Mouse (Mus musculus) urinary bladder, postnatal 10 days (tissue): ENCODE results near the gene Asb5.
"Not testable (repeated sequence)": the region's sequence is repeated elsewhere in the genome, so short reads cannot be mapped to it uniquely, and the experiment has no call there.

Experiments
- DNase-seq: peaks from one replicate; pipeline ENCODE4 v3.0.0; 2022; ENCODE audit warnings: low spot score

Asb5 gene

GRCm38 (mm10) chr8:54537285-54537684, 7.9 kb downstream of the Asb5 start:
- DNase-seq = no peak

GRCm38 (mm10) chr8:54541331-54541730, 12.0 kb downstream of the Asb5 start:
- DNase-seq = no peak

GRCm38 (mm10) chr8:54548383-54548782, 19.0 kb downstream of the Asb5 start:
- DNase-seq = no peak

GRCm38 (mm10) chr8:54550026-54550574, 20.7 kb downstream of the Asb5 start:
- DNase-seq = no peak

GRCm38 (mm10) chr8:54554921-54555320, 25.5 kb downstream of the Asb5 start:
- DNase-seq = no peak

- no peak for DNase-seq
Measured at GRCm38 (mm10) chr8:54562137-54562536, 32.8 kb downstream of the Asb5 start.

- no peak for DNase-seq
Measured at GRCm38 (mm10) chr8:54565181-54565580, 35.8 kb downstream of the Asb5 start.

- no peak for DNase-seq
Measured at GRCm38 (mm10) chr8:54565603-54566260, 36.4 kb downstream of the Asb5 start.

GRCm38 (mm10) chr8:54567168-54567567, 37.8 kb downstream of the Asb5 start:
- DNase-seq = no peak

GRCm38 (mm10) chr8:54570618-54571609, 41.5 kb downstream of the Asb5 start:
- DNase-seq = no peak

- DNase-seq = no peak
Measured at GRCm38 (mm10) chr8:54581436-54581835, 52.1 kb downstream of the Asb5 start.

GRCm38 (mm10) chr8:54582886-54583285, 53.5 kb downstream of the Asb5 start:
- no peak for DNase-seq

- DNase-seq = no peak
Measured at GRCm38 (mm10) chr8:54594634-54595033, 65.3 kb downstream of the Asb5 start.

- no peak for DNase-seq
Measured at GRCm38 (mm10) chr8:54596051-54596450, 66.7 kb downstream of the Asb5 start.

GRCm38 (mm10) chr8:54596940-54597339, 67.6 kb downstream of the Asb5 start:
- DNase-seq = no peak

GRCm38 (mm10) chr8:54597386-54597785, 68.0 kb downstream of the Asb5 start:
- DNase-seq = no peak

- DNase-seq = no peak
Measured at GRCm38 (mm10) chr8:54600671-54601251, 71.4 kb downstream of the Asb5 start, which contains the start of gene Spata4. TSS of gene Spata4 (plus strand) at chr8:54600781.

GRCm38 (mm10) chr8:54603440-54603839, 74.1 kb downstream of the Asb5 start:
- no peak for DNase-seq

- no peak for DNase-seq
Measured at GRCm38 (mm10) chr8:54609336-54609735, 80.0 kb downstream of the Asb5 start.

- DNase-seq = no peak
Measured at GRCm38 (mm10) chr8:54610238-54610637, 80.9 kb downstream of the Asb5 start.

GRCm38 (mm10) chr8:54616710-54617109, 87.3 kb downstream of the Asb5 start:
- not testable (repeated sequence) for DNase-seq
